Mouse (Mus musculus): Measurements from ENCODE around the gene 4930579F01Rik. TPM values are rescaled to one million over a fixed set of nuclear protein-coding genes. Genes with fewer than 3 reads are reported as not detected.
A peak's percentile ranks its signal among the peaks of the same experiment; 100 is the strongest.

4930579F01Rik gene
- not detected for polyA plus RNA-seq (2017; shearing (Covaris generic))

DNA sequence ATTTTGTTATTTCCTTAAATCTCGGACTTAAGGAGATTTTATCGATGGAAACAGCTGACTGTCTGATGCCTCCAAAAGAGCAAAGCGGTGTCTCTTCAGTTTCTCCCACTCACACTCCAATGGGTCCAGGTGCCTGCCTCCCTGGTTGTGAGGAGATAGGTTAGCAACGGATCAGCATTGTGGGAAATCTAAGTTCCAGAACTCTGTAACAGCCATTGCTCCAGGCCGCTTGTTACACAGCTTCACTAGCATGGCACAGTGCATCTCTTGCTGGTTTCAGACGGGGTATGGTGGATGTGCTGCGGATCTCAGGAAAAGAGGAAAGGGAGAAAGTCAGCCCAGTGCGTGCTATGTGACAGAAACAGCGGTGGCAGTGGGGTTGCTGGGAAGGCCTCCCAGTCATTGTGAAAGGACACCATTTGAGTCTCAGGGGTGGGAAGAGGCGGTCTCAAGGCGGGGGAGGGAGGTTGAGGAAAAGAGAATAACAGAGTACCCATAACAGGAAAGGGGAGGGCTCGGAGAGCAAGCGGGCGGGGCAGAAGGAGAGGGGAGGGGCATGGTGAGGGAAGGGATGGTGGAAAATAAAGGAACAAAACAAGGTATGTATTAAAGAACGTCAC, at the start of gene 4930579F01Rik:
TSS of gene 4930579F01Rik (minus strand) at position 143 of the 620 bp plus-strand sequence.
- no peak for ATAC-seq

DNA sequence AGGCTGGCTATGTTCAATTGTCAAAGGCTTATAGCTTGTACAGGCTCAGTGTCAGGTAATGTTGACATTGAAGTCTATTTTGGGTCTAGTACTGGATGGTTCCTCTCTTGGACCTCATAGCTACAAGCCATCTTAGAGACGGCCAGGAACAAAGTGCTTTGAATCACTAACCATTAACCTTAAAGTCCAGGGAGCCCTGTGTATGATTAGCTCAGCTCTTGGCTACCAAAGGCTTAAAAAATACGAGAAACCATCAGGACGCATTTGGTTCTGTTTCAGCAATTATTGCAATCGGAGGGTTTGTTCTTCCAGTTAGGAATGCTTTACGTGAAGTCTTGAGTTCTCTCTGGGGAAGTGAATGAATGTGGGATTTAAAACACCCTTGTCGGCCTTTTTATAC, 49.3 kb upstream of the 4930579F01Rik start:
- no peak for ATAC-seq

DNA sequence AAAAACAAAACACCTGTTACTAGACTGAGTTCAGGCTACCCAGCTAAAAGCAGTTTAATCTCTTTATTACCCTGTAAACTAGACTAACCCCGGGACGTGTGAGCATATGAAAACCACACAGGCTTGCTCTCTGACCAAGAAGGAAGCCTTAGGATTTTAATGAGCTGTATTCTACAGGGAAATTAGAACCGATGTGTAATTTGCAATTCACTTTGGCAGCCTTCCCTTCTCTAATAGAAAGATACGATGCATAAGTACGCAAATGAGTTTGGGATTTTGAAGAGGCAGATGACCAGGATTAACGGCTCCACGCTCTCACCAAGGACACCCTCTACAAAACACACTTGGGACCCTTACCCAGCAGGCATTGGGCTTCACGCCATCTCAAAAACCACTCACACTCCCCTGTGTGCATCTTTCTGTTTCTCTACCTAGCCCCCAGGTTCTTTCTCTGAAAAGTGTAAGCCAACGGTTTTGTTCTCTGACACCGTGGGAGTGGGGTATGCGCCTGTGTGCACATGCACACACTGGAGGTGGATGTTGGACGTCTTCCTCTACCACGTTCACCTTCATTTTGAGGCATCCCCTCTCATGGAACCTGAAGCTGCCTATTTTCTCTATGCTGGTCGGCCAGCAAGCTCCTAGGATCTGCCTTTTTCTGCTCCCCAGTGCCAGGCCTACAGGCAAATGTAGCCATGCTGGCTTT, 48.5 kb upstream of the 4930579F01Rik start:
- ATAC-seq = no peak

DNA sequence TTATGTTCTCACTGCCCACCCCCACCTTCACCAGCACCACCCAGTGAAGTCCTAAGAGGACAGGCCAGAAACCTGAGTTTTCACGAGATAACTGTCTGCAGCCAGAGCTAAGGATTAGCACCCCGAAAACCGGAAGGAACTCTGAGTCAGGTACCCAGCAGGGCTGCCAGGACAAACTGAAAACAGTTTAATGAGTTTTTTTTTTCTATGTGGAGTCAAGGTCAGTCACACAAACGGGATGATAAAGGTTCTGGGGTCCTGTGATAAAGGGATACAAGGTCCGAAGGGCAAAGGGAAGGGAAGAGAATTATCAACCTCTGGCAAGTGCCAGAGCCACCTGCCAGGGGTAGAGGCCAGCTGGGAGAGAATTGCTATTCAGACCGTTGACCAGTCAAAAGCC, 47.7 kb upstream of the 4930579F01Rik start:
- no peak for ATAC-seq

DNA sequence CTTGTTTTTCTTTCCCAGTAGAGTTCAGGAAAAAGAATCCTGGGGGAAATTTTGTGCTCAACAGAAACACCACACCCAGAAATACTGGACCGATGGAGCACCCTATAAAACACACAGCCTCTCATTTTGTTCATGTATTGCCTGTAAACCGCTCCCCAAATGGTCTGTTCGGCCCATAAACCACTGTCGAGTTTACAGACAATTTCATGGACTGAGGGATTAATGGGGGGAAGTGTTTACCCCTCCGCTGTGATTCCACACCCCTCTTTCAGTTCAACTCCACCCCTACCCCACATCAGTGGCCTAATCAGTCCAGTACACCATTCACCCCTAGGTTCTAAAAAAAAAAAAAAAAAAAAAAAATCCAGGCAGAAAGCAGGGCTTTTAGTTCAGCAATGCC, 47.3 kb upstream of the 4930579F01Rik start:
- ATAC-seq = no peak

DNA sequence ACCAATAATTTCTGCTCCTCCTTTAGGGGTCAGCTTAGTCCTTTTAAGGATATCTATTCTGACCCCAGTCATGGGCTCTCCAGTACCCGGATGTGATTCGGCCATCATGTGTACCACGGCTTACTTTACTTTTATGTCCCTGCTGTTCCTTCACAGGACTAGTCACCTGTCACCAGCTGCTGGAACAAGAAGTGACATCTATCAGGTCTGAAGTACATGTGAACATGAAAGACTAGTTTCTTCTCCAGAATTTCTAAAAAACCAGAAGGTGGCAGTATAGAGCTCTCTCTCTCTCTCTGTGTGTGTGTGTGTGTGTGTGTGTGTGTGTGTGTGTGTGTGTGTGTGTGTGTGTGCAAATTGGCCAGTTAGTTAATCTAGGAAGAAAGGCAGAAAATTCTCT, 46.8 kb upstream of the 4930579F01Rik start:
- peak; percentile 60 for ATAC-seq

DNA sequence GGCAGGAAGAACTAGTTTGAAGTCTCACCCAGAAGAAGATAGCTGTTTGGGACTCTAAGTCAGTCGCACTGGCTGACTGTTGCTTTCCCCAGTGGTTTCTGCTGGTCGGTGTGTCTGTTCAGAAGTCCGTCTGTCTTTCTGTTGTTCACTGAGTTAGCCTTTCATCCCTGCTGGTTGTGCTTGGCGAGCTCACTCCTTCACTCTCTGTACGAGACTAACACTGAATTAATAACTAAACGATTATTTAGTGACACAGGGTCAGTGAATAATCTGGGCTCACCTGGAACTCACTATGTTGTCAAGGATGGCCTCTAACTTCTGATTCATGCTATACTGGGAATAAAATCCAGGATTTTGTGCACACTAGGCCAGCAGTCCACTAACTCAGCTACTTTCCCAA, 45.8 kb upstream of the 4930579F01Rik start:
- ATAC-seq = no peak

DNA sequence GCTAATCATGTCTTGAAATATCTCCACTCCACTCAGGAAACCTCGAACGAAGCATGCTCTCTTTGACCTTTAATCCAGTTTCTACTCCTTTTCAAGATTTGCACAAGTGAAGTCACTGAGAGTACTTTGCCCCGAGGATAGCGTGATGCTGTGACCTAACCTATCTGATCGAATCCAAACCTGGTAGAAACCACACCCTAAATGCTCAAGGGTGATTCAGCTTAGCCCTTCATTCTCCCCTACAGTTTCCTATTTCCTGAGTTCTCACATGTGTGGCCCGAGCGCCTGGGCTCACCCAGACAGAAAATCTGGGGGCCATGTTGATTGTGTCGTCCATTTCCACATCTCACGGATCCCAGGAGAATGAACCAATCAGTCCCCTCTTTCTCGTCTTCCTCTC, 44.4 kb upstream of the 4930579F01Rik start:
- ATAC-seq = no peak

DNA sequence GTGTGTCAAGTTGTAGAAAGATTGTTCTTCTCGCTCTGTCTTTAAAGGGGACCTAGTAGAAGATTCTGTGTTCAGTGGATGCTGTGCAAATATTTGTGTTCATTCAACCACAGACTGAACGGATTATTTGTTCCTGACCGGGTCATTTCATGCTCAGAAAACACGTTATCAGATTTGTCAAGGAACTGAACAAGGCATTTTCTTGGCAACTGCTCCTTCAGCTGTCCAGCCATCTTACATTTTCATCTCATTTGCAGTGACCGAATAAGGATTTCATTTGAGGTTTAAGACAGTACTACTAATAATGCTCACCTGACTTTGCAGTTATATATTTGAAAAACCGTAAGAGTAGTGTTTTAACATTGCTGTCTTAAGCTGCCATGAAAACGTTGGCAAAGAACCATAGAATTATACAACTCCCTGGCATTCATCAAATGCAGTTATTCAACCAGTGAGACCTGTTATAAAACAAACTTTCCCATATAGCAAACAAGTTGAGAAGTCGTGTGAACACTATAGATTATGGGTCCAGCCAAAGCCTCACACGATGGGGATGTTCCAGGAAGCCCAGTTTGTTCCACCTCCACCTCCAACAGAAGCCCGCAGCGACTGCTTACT, 43.0 kb upstream of the 4930579F01Rik start:
- ATAC-seq = no peak

DNA sequence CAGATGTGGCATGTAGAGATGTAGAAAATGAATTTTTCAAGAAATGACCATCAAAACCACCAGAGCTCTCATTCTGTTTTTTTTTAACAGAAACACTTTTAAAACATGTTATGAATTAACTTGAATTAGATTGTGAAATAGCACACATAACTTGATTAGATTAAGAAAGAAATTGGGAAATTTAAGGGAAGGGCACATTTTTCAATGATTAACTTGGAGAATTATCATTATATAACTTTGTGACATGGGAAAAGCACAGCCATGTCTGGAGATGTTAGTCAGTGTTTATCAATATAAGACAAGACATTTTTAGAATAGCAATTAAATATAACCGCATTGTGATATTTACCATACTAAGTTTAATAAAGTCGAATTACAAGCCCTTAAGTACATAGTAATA, 37.9 kb upstream of the 4930579F01Rik start:
- no peak for ATAC-seq

DNA sequence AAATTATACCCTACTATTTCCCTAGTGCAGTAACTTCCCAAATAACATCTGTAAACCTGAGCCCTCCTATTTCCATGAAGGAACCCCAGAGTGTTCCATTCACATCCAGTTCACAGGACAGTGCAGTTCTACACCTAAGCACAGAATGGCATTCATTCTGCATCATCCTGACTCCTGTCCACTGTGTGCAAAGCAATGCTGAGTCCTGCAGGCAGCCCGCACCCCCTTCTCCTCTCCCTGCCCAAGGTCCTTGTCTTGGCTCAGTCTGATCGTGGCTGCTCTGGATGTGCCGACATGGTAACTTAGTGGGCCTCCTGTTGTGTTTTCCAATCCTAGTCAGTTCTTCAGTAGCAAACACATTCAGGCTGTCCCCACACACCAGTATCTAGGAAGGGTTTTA, 36.6 kb upstream of the 4930579F01Rik start:
- ATAC-seq = no peak

DNA sequence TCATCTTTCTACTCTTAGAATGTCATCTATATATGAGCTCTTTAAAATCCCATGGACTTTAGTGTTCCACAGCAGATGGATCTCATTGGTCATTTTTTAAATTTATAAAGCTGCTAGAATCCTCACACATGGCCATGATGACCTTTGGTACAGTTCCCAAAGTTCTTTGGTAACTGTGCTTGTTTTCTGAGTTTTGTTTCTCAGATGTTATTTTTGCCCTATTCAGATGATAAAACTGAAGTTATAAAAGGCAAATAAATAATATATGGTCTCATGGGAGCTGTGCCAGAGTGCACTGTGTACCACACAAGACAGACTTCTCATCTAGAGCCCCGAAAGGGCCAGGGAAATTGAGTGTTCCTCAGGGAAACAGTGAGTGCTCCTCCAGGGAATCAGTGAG, 35.8 kb upstream of the 4930579F01Rik start:
- ATAC-seq = no peak

DNA sequence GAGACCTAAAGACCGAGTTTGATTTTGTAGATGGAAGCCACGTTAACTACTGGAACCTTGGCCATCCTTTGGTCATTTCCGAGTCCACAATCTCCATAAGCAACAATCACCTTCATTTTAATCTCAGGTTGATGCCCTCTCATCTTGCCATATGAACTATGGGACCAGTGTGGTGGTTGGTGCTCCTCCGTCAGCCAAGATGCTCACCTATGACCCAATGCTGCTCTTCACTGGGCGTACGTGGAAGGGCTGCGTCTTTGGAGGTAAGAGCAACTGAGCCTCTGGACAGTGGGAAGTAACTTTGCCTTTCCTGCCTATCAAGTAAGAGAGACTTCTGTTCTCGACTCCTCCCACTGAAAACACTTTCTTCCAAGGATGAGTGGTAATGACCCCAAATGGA, 34.2 kb upstream of the 4930579F01Rik start:
- ATAC-seq = no peak

DNA sequence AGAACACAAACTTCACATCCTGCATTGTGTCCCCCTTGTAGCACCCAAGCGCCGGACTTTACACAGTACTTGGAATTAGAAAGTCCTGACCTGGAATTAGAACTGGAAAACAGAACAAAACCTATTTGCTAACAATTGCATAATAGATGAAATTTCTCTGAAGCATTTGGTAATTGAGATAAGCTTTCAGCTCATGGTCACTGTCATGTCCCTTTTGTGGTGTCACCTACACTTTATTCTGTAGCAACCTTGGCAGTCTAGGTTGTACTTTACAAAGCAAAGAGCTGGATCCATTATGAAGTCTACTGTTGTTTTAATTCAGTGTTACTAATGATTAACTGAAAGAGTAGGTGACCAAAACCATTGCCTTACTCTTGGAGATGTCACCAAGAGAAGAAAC, 33.5 kb upstream of the 4930579F01Rik start:
- ATAC-seq = no peak

DNA sequence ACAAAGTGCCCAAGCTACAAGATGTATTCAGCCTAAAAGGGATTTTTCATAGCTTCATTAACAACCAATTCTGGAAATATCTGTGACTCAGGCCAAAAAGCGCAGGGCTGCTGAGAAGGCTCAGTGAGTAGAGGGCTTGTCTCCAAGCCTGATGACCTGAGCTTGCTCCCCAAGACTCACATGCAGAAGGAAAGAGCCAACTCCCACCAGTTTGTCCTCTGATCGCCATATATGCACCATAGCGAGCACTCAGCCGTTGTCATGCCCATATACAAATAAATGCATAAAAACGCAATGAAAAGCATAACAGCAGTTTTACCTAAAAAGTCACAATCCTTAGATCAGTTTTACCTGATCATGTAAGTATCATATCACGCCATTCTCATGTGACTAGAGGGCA, 32.9 kb upstream of the 4930579F01Rik start:
- no peak for ATAC-seq

DNA sequence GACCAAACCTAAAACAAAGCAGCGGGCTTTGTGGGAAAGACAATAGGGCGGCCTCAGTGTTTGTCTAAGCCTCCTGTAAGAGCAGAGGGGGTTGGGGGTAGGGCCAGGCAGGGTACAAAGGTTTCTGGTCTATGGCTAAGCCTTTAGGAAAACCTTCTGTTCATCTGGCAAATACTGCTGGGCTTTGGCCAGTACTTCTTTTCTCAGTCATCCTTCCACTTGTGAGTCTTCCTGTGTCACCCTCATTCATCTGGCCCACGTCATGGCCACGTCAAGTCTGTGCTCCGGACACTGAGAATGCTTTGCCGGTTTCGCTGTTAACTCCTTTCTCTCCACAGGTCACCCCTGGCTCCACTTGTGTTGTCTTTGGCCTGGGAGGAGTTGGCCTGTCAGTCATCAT, 32.2 kb upstream of the 4930579F01Rik start:
- no peak for ATAC-seq

DNA sequence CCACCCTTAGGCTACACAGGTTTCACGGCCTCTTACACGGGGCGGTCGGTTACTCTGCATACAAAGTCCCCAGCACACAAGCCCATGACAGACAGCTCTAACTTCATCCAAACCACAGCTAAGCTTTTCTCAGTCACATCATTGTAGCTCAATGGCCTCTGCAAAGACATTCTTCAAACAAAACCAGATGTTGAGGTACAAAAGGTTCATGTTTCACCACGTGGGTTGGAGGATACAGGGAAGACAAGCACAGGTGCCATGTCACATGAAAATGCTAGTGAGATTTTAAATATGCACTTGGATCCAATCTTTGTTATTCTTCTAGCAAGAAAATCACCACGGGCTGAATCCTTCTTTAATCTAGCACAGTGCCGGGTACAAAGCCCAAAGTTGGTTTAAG, 31.7 kb upstream of the 4930579F01Rik start:
- ATAC-seq = no peak

DNA sequence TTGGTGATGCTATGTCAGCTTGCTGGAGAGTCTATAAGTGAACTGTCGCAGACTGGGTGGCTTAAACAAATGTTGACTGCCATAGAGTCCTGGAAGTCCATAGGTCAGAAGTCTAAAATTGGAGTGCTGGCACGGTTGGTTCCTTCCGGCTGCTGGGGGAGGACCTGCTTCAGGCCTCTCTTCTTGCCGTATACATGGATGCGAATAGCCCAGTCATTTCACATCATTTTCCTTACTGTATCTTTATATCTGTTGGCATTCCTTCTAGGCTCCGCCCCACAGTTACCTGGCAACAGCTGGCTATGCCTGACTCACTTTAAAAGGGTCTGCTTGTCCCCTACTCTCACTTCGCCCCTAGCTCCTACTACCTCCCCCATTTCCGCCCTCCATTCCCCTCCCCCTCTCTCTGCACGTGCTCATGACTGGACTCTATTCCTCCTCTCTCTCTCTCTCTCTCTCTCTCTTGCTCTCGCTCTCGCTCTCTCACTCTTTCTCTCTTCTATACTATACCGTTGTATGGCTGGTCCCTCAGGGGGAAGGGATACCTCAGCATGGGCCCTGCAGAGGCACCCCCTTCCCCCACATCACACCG, 30.8 kb upstream of the 4930579F01Rik start:
- no peak for ATAC-seq

DNA sequence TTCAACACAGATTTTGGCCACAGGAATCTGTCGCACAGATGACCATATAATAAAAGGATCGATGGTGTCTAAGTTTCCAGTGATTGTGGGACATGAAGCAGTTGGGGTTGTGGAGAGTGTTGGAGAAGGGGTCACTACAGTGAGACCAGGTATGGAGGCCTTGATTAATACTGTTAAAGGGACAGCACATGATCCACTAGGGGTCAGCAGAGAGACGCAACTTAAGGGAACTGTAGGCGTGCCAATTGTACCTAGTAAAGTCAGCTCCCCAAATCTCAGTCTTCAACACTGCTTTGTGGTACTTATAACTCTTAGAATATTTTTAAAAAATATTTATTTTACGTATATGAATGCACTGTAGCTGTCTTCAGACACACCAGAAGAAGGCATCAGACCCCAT, 29.3 kb upstream of the 4930579F01Rik start:
- peak; percentile 95 for ATAC-seq

DNA sequence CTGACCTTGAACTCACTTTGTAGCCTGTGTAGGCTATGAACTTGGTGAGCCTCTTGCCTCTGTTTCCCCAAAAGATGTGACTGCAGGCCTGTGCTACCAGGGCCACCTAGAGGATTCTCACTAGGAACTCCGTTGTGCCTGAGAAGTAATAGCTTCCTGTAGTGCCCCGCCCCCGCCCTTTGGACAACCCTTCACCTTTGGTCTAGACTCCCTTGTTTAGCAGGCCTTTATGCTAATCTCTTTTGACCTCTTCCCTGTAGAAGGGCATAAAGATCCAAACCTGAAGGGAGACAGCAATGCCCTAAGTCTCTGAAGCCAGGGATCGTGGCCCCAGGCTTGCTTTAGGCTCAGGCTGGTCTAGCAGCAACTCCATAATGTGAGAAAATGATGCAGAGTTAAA, 28.9 kb upstream of the 4930579F01Rik start:
- ATAC-seq = no peak

DNA sequence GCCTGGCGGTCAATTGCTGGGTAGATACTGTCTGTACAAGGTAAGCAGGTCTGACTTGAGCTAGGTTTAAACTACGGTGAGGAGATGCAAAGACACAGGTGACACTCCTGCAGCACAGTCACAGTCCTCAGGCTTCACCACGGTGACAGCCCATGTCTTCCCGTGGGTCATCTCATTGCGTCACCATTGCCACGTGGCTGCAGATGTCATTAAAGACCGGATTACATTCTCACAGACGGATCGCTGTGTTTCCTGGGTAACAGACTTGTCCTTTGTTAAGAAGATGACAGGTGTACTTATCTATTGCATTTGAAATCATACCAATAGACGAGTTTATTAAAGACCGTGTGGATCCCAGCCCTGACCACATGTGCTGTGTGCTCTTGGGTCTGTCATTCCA, 27.5 kb upstream of the 4930579F01Rik start:
- no peak for ATAC-seq

DNA sequence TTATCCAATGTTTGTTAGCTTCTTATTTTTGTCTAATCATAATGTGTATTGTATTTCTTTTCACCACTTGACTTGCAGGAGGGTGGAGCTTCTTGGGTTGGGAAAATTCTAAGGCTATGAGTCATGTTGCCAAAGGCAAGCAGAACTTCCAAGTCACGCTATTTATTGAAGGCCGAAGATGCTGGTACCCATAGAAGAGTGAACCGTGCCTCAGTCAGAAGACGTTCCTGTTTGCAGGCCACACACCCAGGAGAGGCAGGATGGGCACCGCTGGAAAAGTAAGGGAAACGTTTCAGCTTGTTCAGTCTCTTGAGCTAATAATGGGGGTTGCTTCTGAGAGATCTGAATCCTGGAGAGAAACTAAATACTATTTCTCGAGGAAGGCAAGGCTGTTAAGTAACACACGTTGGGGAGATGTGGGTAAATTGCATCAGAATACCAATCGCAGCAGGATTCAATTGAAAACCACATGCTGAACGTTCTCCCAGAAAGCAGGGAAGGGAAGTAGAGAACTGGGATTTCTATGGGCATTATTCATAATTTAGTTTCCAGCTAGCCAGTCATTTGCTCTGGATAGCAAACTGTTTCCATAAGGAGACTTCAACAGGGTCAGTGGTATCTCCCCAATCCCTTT, 24.1 kb upstream of the 4930579F01Rik start, which contains the start of gene Adh7:
TSS of gene Adh7 (plus strand) at position 130 of the 634 bp plus-strand sequence.
- no peak for ATAC-seq

DNA sequence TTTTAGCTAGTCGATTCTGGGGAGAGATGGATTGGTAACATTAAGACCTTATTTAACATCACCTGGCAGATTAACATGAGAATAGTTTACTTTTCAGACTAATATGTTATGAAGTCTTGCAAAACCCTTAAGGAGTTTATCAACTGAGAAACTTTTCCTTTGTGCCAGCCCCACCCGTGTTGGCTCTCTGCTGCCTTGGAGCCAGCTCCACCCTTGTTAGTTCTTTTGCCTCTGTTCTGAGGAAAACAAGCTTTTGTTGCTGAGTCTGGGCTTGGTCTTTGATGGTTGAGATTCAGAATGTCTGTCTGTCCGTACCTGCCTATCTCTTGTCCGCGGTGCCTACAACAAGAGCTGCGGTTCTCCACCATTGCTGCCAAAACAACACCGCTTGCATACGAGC, 22.5 kb upstream of the 4930579F01Rik start:
- ATAC-seq = no peak
